Mouse (Mus musculus): ENCODE measurements around the gene Prkce. TPM values are rescaled to one million over a fixed set of nuclear protein-coding genes. Genes with fewer than 3 reads are reported as not detected.

Prkce gene
- polyA plus RNA-seq, 1 experiment from 2014 or later, result 5.5 TPM

DNA sequence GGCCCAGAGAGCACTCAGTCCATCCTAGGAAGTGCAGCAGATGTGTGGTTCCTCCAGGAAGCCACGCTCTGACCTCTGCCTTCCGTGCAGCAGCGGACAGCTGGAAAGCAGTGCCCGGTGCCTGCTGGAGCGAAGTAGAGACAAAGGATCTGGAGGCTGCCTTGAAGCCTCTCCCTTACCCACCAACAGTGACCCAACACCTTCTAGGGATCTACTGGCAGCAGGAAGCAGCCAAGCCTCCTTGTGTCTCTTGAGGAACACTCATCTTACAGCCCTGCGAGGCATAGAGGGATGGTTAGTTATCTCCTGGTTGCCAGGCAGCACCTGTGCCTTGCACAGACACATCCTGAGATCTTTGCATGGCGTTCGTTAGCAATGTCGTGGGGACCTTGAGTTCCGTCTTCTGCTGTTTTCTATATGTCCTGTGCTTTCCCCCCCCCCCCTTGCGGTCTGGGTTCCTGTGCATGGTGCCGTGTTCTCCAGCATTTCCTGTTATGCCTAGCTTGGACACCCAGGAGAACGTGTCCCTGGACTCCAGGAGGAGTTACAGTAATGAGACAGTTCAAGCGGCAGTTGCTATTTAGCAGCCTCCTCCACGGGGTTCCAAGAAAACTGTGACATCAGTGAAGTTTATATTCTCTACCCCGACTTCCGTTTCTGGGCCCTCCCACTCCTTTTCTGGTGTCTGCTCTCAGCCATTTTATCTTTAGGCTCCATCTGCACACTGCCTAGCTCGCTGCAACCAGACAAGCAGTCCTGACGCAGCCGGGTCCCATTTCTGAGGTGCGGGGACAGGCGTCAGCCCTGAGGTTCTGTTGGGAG is 133.4 kb downstream of the Prkce start:
- Histone ChIP-seq H3K36me3 (ENCODE audit: insufficient read depth, low read length) (no peaks in the 10 kb centered on the region), H3K9me3 (ENCODE audit: low read length) (no peaks in the 10 kb centered on the region), H3K4me1 (ENCODE audit: insufficient read depth, low read length) (peaks cover 51% of the 10 kb centered on the region), H3K9ac (replicated peaks; ENCODE audit: low read length) (peak overlapping the region; percentile 22; the same call in 1 of the 2 replicates), H3K4me2 (replicated peaks; ENCODE audit: low read depth, low read length) (peak overlapping the region; percentile 43), H3K27ac (ENCODE audit: low read length) (peak overlapping the region; percentile 89), H3K27me3 (ENCODE audit: insufficient read depth, low read length) (no peaks in the 10 kb centered on the region), H3K4me3 (ENCODE audit: low read length) (no peak overlapping the region)
- WGBS, result 40% methylated on average over 22 of the region's 22 CpGs
- ATAC-seq (ENCODE audit: low FRiP score, low TSS enrichment), result peak; percentile 63

GRCm38 (mm10) chr17:86302266-86302665 is 134.7 kb downstream of the Prkce start:
- Histone ChIP-seq H3K27me3 (ENCODE audit: insufficient read depth, low read length) (no peaks in the 10 kb centered on the region), H3K4me2 (replicated peaks; ENCODE audit: low read depth, low read length) (no peak overlapping the region), H3K4me1 (ENCODE audit: insufficient read depth, low read length) (peaks cover 51% of the 10 kb centered on the region), H3K9me3 (ENCODE audit: low read length) (no peaks in the 10 kb centered on the region), H3K4me3 (ENCODE audit: low read length) (no peak overlapping the region), H3K27ac (ENCODE audit: low read length) (peak overlapping the region; percentile 89), H3K9ac (replicated peaks; ENCODE audit: low read length) (no peak overlapping the region), H3K36me3 (ENCODE audit: insufficient read depth, low read length) (no peaks in the 10 kb centered on the region)
- no peak for ATAC-seq (ENCODE audit: low FRiP score, low TSS enrichment)
- WGBS, result 87% methylated on average over 11 of the region's 11 CpGs

DNA sequence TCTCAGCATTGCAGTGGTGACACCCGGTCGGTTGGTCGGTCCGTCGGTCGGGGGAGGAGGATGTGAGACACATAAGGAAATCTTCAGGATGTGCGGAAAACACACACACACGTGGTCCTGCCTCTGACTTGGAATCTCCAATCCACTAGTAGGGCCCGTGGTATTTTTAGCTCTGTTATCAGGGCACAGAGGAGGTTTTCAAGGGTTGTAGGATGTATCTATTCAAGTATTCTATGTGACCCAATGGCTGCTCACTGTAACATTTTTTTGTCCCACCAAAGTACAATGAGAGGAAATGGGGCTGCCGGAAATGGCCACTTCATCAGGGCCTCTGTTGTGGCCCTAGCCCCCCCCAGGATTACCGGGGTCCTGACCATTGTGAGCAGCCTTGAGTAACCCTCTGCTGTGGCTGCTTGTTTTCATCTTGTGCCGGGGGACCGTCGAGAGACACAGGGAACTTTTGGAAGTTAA is 135.3 kb downstream of the Prkce start:
- H3K4me1 ChIP-seq (ENCODE audit: insufficient read depth, low read length), result peaks cover 51% of the 10 kb centered on the region

GRCm38 (mm10) chr17:86303401-86304243 is 136.0 kb downstream of the Prkce start:
- H3K27ac ChIP-seq (ENCODE audit: low read length), result peak overlapping the region; percentile 89; the same call in 1 of the 2 replicates
- no peak for ATAC-seq (ENCODE audit: low FRiP score, low TSS enrichment)
- no peaks in the 10 kb centered on the region for H3K27me3 ChIP-seq (ENCODE audit: insufficient read depth, low read length)
- WGBS, result 43% methylated on average over 19 of the region's 19 CpGs
- peaks cover 51% of the 10 kb centered on the region for H3K4me1 ChIP-seq (ENCODE audit: insufficient read depth, low read length)
- no peaks in the 10 kb centered on the region for H3K36me3 ChIP-seq (ENCODE audit: insufficient read depth, low read length)
- no peak overlapping the region for H3K4me3 ChIP-seq (ENCODE audit: low read length)
- H3K4me2 ChIP-seq (replicated peaks; ENCODE audit: low read depth, low read length), result no peak overlapping the region
- H3K9me3 ChIP-seq (ENCODE audit: low read length), result no peaks in the 10 kb centered on the region
- H3K9ac ChIP-seq (replicated peaks; ENCODE audit: low read length), result no peak overlapping the region

More for the DNA sequence above, 135.3 kb downstream of the Prkce start:
- Histone ChIP-seq H3K9me3 (ENCODE audit: low read length) (no peaks in the 10 kb centered on the region), H3K36me3 (ENCODE audit: insufficient read depth, low read length) (no peaks in the 10 kb centered on the region), H3K27me3 (ENCODE audit: insufficient read depth, low read length) (no peaks in the 10 kb centered on the region), H3K4me3 (ENCODE audit: low read length) (no peak overlapping the region), H3K4me2 (replicated peaks; ENCODE audit: low read depth, low read length) (no peak overlapping the region), H3K27ac (ENCODE audit: low read length) (peak overlapping the region; percentile 89; the same call in 1 of the 2 replicates), H3K9ac (replicated peaks; ENCODE audit: low read length) (no peak overlapping the region)
- WGBS, result 78% methylated on average over 14 of the region's 14 CpGs
- ATAC-seq (ENCODE audit: low FRiP score, low TSS enrichment), result peak; percentile 37; the same call in 1 of the 2 replicates

- ATAC-seq (ENCODE audit: low FRiP score, low TSS enrichment), result no peak
- WGBS, result 52% methylated on average over 17 of the region's 17 CpGs
- Histone ChIP-seq H3K9ac (replicated peaks; ENCODE audit: low read length) (no peak overlapping the region), H3K36me3 (ENCODE audit: insufficient read depth, low read length) (no peaks in the 10 kb centered on the region), H3K27ac (ENCODE audit: low read length) (no peak overlapping the region), H3K9me3 (ENCODE audit: low read length) (no peaks in the 10 kb centered on the region), H3K27me3 (ENCODE audit: insufficient read depth, low read length) (no peaks in the 10 kb centered on the region), H3K4me3 (ENCODE audit: low read length) (no peak overlapping the region), H3K4me2 (replicated peaks; ENCODE audit: low read depth, low read length) (no peak overlapping the region), H3K4me1 (ENCODE audit: insufficient read depth, low read length) (peaks cover 48% of the 10 kb centered on the region)
These were observed 137.5 kb downstream of the Prkce start for GRCm38 (mm10) chr17:86304923-86305630.

- Histone ChIP-seq H3K4me1 (ENCODE audit: insufficient read depth, low read length) (peaks cover 37% of the 10 kb centered on the region), H3K9me3 (ENCODE audit: low read length) (no peaks in the 10 kb centered on the region), H3K9ac (replicated peaks; ENCODE audit: low read length) (no peak overlapping the region), H3K36me3 (ENCODE audit: insufficient read depth, low read length) (no peaks in the 10 kb centered on the region), H3K27ac (ENCODE audit: low read length) (no peak overlapping the region), H3K4me3 (ENCODE audit: low read length) (no peak overlapping the region), H3K27me3 (ENCODE audit: insufficient read depth, low read length) (no peaks in the 10 kb centered on the region), H3K4me2 (replicated peaks; ENCODE audit: low read depth, low read length) (no peak overlapping the region)
- no peak for ATAC-seq (ENCODE audit: low FRiP score, low TSS enrichment)
- 84% methylated on average over 7 of the region's 7 CpGs for WGBS
These were observed 138.6 kb downstream of the Prkce start for GRCm38 (mm10) chr17:86306161-86306560.

DNA sequence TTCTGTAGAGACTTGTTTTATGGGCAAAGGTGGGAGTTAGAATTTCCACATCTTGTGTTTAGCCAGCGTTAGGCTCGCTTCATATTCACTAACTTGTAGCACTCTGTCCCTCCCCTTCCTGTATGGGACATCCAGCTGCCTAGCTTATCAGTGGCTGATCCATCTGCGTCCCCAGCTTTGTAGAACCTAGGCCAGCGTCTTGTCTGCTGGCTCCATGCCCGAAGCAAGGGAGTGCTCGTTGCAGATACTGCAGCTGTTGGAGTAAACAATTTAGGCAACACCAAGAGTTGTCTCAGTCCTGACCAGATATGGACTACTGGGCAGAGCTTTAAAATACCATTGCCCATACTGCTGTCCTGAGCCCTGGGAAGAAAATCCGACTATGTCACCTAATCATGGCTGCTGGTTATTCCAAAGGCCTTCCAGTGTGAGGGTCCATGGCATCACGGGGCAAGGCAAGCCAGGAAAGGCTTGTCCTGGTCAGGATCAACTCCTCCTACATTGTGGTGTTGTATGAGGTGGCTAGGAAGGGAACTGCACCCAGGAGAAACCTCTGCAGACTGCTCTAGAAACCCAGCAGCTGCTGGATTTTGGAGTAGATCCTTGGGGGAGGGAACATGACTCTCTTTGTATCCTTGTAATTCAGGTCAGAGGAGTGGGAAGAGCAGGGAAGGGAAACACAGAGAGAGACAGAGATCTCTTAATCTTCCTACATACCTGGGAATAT is 146.0 kb downstream of the Prkce start:
- Histone ChIP-seq H3K36me3 (ENCODE audit: insufficient read depth, low read length) (no peaks in the 10 kb centered on the region), H3K9ac (replicated peaks; ENCODE audit: low read length) (no peak overlapping the region), H3K4me2 (replicated peaks; ENCODE audit: low read depth, low read length) (no peak overlapping the region), H3K27me3 (ENCODE audit: insufficient read depth, low read length) (no peaks in the 10 kb centered on the region), H3K27ac (ENCODE audit: low read length) (no peak overlapping the region), H3K9me3 (ENCODE audit: low read length) (no peaks in the 10 kb centered on the region), H3K4me1 (ENCODE audit: insufficient read depth, low read length) (peaks cover 21% of the 10 kb centered on the region), H3K4me3 (ENCODE audit: low read length) (no peak overlapping the region)
- WGBS, result 58% methylated on average over 8 of the region's 8 CpGs
- peak; percentile 41; the same call in 1 of the 2 replicates for ATAC-seq (ENCODE audit: low FRiP score, low TSS enrichment)

DNA sequence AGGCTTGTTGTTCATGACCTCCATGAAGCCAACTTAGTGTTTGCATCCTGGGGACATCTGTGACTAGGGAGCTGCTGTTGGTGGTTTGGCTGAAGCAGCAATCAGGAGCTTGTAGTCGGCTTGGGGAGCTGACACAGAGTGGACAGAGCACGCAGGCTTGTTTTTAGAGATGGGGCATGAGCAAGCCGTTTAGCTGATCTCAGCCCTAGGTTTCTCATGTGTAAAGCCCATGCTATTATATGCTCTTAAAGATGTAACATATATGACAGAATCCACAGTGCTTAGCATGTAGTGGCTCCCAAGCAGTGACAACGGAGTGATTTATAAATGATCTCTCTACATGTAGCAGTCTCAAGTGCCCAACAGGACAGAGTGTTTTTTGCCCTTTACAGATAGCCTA is 148.3 kb downstream of the Prkce start:
- no peak for ATAC-seq (ENCODE audit: low FRiP score, low TSS enrichment)
- Histone ChIP-seq H3K9me3 (ENCODE audit: low read length) (no peaks in the 10 kb centered on the region), H3K4me2 (replicated peaks; ENCODE audit: low read depth, low read length) (no peak overlapping the region), H3K9ac (replicated peaks; ENCODE audit: low read length) (no peak overlapping the region), H3K27me3 (ENCODE audit: insufficient read depth, low read length) (no peaks in the 10 kb centered on the region), H3K4me1 (ENCODE audit: insufficient read depth, low read length) (peaks cover 21% of the 10 kb centered on the region), H3K36me3 (ENCODE audit: insufficient read depth, low read length) (no peaks in the 10 kb centered on the region), H3K27ac (ENCODE audit: low read length) (no peak overlapping the region), H3K4me3 (ENCODE audit: low read length) (no peak overlapping the region)
- WGBS, result 85% methylated on average over 4 of the region's 4 CpGs

- peak; percentile 57; the same call in 1 of the 2 replicates for ATAC-seq (ENCODE audit: low FRiP score, low TSS enrichment)
- Histone ChIP-seq H3K36me3 (ENCODE audit: insufficient read depth, low read length) (no peaks in the 10 kb centered on the region), H3K4me2 (replicated peaks; ENCODE audit: low read depth, low read length) (no peak overlapping the region), H3K27me3 (ENCODE audit: insufficient read depth, low read length) (no peaks in the 10 kb centered on the region), H3K27ac (ENCODE audit: low read length) (peak overlapping the region; percentile 3; the same call in 1 of the 2 replicates), H3K4me1 (ENCODE audit: insufficient read depth, low read length) (peaks cover 21% of the 10 kb centered on the region), H3K9me3 (ENCODE audit: low read length) (no peaks in the 10 kb centered on the region), H3K9ac (replicated peaks; ENCODE audit: low read length) (no peak overlapping the region), H3K4me3 (ENCODE audit: low read length) (no peak overlapping the region)
- 60% methylated on average over 5 of the region's 5 CpGs for WGBS
These were observed 149.2 kb downstream of the Prkce start for GRCm38 (mm10) chr17:86316771-86317170.
